Mouse (Mus musculus) testis, adult 2 months (tissue): ENCODE data around the gene Ube2e1. TPM values are rescaled to one million over a fixed set of nuclear protein-coding genes. Genes with fewer than 3 reads are reported as not detected.

Experiments
- H3K27ac ChIP-seq: fragments of 200-500 bp; 2 replicates; pipeline ENCODE4 v1.5.1; 2012; ENCODE audit warnings: low read depth, low read length; ENCODE audit not compliant: control insufficient read depth, insufficient read depth
- H3K27me3 ChIP-seq: fragments of 200-500 bp; 2 replicates; pipeline ENCODE4 v1.6.1; 2012; ENCODE audit warnings: mild to moderate bottlenecking, low read length, moderate library complexity; ENCODE audit not compliant: control insufficient read depth, insufficient read depth
- H3K36me3 ChIP-seq: fragments of 200-500 bp; 2 replicates; pipeline ENCODE4 v1.6.1; 2012; ENCODE audit warnings: mild to moderate bottlenecking, low read length; ENCODE audit not compliant: control insufficient read depth, insufficient read depth
- H3K4me1 ChIP-seq: fragments of 200-500 bp; 2 replicates; pipeline ENCODE4 v1.6.1; 2012; ENCODE audit warnings: low read length; ENCODE audit not compliant: control insufficient read depth, insufficient read depth
- H3K4me3 ChIP-seq: fragments of 200-500 bp; 2 replicates; pipeline ENCODE4 v1.5.1; 2012; ENCODE audit warnings: low read depth, mild to moderate bottlenecking, low read length, moderate library complexity, mixed read lengths; ENCODE audit not compliant: control insufficient read depth
- CTCF ChIP-seq: fragments of 200-500 bp; IDR thresholded peaks from 2 replicates; pipeline ENCODE4 v1.5.1; 2012; ENCODE audit warnings: low read depth, mild to moderate bottlenecking, inconsistent platforms, low read length, moderate library complexity; ENCODE audit not compliant: control insufficient read depth, insufficient read depth, insufficient replicate concordance
- POLR2A ChIP-seq: fragments of 200-500 bp; IDR thresholded peaks from 2 replicates; pipeline ENCODE4 v1.6.1; 2012; ENCODE audit warnings: low read depth, mild to moderate bottlenecking, inconsistent platforms, low read length, moderate library complexity; ENCODE audit not compliant: control insufficient read depth
- polyA plus RNA-seq: library from polyadenylated mRNA; depleted of rRNA; stranded (reverse); fragments of >200 nt; gene quantifications from 2 replicates; pipeline ENCODE4 v1.2.3, GENCODE M21; 2012; rRNA removed

The Ube2e1 gene
- polyA plus RNA-seq, result 19.4 and 27.3 TPM in 2 replicates

DNA sequence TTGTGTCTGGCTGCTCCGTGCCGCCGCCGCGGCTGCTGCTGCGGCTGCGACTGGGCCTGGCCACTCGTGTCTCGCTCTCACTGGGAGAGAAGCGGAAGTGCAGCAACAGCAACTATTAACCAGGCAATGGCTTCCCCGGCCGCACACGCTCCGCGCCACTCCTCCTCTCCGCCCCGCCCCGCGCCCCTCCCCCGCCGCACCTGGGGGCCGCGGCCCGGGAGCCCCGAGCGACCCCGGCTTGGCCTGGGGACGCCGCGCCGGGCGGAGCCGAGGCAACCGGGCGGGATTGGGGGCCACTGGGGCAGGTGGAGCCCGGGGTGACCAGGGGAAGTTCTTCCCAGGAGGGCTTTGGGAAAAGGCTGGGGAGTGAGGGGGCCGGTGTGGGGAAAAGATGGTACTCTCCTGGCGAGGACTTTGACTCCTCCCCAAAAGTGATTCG, at the start of gene Ube2e1:
Gene Ube2e1 (minus strand): TSS at position 167 of the 439 bp plus-strand sequence.
- Histone ChIP-seq H3K27ac (peak within 1 kb of the TSS; percentile 64), H3K27me3 (no peaks in the 10 kb centered on the region), H3K4me1 (peaks cover 6% of the 10 kb centered on the region), H3K4me3 (peak within 1 kb of the TSS; percentile 89), H3K36me3 (no peaks in the 10 kb centered on the region)
- TF ChIP-seq POLR2A (peak; percentile 61; the same call in 1 of the 2 replicates), CTCF (no peak)

DNA sequence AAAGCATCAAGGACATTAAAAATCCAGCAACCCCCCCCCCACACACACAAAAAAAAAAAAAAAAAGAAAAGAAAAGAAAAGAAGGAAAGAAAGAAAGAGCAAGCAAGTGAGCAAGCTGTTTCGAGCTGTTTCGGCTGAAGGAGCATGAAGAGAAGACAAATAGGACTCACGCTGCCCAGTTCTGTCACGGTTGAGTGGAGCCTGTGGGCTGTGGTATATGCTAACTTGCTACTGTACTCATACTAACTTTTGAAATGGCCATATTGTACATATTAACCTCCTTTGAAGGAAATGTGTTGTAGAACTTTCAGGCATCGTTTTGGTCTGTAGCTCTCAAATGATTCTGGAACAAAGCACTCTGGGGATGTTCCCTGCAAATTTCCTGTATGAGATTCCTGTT, 48.2 kb upstream of the Ube2e1 start:
- Histone ChIP-seq H3K4me1 (no peaks in the 10 kb centered on the region), H3K27me3 (no peaks in the 10 kb centered on the region), H3K4me3 (no peak overlapping the region), H3K27ac (no peak overlapping the region), H3K36me3 (no peaks in the 10 kb centered on the region)
- TF ChIP-seq POLR2A (no peak), CTCF (no peak)

DNA sequence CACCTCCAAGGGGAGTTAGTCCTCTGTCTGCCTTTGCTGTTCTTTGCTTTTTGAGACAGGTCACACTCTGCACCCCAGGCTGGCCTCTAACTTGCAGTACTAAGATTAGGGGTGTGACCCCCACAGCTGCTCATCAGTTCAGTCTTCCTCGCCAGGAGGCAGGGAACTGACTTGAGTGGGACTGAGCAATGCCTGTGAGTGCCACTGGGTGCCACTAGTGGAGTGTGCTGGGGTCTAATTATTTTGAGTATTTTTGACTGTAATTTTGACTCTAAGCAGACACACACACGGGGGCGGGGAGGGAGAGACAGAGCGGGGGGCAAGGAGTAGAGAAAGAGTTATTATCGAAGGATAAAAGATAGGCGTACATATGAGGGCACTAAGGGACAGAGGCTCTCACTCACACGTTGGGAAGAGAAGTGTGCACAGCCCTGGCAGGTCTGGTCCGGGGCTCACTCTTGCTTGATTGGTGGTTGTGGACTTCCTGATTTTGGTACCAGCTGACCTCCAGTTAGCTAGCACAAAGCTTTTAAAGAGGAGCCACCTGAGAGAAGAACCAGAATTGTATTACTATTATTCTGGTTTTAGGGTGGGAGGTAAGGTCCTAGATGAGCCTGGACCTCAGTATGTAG, 46.4 kb upstream of the Ube2e1 start:
- Histone ChIP-seq H3K4me1 (no peaks in the 10 kb centered on the region), H3K27me3 (no peaks in the 10 kb centered on the region), H3K36me3 (no peaks in the 10 kb centered on the region), H3K27ac (no peak overlapping the region), H3K4me3 (no peak overlapping the region)
- TF ChIP-seq CTCF, result peak; percentile 37; the same call in 1 of the 2 replicates
- TF ChIP-seq POLR2A, result no peak

DNA sequence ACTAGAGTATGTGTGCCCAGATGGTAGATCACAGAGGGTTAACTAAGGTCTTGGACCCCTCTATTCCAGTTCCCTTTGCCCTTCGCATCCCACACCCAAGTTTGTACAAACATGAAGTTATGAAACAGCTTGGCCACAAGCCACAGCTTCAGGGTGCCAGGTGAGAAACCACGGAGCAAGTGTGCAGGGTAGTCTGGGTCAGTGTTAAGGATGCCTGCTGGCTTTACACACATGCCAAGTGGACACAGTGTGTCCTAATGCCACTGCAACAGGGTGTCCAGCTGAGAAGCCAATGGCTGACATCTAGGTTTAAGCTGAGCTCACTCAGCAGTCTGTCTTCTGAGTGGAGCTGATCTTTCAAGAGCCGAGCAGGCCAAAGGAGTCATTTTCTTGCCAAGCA, 44.5 kb upstream of the Ube2e1 start:
- Histone ChIP-seq H3K36me3 (no peaks in the 10 kb centered on the region), H3K4me1 (no peaks in the 10 kb centered on the region), H3K4me3 (no peak overlapping the region), H3K27ac (no peak overlapping the region), H3K27me3 (no peaks in the 10 kb centered on the region)
- TF ChIP-seq CTCF, result no peak
- no peak for TF ChIP-seq POLR2A

DNA sequence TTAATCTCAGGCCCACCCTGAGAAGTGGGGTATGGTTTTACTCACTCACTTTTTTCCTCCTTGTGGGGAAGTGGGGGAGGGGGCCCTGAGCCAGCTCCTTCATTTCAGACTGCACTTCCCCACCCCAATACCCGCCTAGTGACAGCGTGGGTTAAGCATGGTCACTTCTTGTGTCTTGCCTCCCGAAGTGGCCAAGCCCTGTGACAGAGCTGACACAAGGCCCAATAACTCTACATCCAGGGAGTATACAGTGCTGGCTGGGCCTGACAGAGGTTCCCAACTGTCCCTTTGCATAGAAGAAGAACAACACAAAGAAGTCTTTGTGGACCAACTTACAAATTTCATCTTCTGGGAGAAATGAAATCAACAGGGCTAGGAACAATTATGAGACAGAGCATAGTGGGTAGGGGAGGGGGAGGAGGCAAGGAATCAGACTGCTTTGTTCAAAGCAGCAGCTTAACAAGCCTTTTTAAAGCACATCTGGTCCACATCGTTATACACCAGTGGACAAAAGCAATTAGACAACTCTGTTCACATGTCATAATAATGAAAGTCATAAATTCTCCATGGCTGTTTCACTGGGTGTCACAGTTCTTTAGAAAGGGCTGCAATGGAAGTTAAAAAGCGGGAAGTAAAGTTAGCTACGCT, 42.2 kb upstream of the Ube2e1 start:
- no peak overlapping the region for H3K27ac ChIP-seq
- H3K36me3 ChIP-seq, result no peaks in the 10 kb centered on the region
- no peaks in the 10 kb centered on the region for H3K4me1 ChIP-seq
- H3K27me3 ChIP-seq, result no peaks in the 10 kb centered on the region
- no peak overlapping the region for H3K4me3 ChIP-seq
- no peak for TF ChIP-seq CTCF
- TF ChIP-seq POLR2A, result no peak

DNA sequence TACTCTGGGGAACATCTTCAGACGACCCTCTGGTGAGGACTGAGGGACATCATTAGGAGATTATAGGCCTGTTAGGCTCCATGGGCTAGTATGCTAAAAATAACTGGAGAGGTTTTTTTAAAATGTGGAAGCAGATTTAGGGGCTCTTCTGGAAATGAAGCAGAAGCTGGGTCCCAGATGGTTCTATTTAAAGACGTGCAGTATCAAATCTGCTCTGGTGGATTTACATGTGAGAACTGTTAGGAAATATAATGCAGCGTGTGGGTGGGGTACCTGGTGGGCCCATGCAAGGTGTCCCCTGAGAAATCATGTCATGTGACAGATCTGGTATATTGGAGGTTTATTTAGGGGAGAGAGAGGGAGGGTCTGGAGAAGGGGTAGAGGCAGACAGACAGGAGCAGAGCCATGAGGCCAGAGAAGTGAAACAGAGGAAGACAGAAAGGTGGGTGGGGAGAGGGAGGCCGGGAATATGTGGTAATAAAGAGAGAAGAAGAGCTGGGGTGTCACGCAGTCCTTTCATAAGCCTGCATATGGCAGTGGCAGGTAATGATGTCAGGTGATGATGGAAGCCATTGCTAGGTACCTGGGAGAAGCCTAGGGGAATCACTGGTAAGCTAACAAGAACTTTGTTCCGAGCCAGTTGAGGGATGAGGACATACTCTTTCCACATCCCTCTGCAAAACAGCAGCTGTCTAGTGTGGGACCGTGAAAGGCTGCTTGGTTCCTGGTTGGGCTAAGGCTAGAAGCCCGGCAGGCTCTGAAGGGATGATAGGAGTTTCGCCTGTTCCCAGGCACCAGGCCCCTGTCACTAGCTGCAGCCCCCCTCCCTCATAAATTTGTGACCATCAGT, 41.3 kb upstream of the Ube2e1 start:
- H3K27ac ChIP-seq, result no peak overlapping the region
- no peaks in the 10 kb centered on the region for H3K4me1 ChIP-seq
- H3K27me3 ChIP-seq, result no peaks in the 10 kb centered on the region
- TF ChIP-seq POLR2A (no peak), CTCF (no peak)
- no peak overlapping the region for H3K4me3 ChIP-seq
- H3K36me3 ChIP-seq, result no peaks in the 10 kb centered on the region

DNA sequence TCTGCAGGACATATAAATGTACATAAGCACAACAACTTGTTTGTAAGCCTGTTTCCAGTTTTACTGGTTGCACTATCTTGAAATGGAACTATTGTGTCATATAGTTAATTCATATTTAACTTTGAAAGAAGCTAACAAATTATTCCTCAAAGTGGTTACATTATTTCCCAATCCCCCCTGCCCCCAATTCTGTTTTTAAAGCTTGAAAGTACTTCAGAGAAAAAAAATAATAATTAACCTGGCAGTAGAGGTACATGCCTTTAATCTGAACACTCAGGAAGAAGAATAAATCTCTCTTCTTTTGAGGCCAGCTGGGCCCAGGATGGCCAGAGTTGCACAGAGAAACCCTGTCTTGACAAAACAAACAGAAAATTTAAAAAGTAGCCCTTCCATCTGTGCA, 37.4 kb upstream of the Ube2e1 start:
- no peaks in the 10 kb centered on the region for H3K27me3 ChIP-seq
- H3K4me1 ChIP-seq, result no peaks in the 10 kb centered on the region
- no peak overlapping the region for H3K27ac ChIP-seq
- H3K4me3 ChIP-seq, result no peak overlapping the region
- no peak for TF ChIP-seq POLR2A
- H3K36me3 ChIP-seq, result no peaks in the 10 kb centered on the region
